Mouse (Mus musculus) CD4-positive helper T cell, adult 2 months (primary cell): ENCODE data around the gene Arap1.

Experiments used
- DNase-seq: peaks from one replicate; pipeline ENCODE4 v3.0.0-alpha.2; 2012; ENCODE audit warnings: low read depth, missing footprints, low spot score

Arap1 gene

DNA sequence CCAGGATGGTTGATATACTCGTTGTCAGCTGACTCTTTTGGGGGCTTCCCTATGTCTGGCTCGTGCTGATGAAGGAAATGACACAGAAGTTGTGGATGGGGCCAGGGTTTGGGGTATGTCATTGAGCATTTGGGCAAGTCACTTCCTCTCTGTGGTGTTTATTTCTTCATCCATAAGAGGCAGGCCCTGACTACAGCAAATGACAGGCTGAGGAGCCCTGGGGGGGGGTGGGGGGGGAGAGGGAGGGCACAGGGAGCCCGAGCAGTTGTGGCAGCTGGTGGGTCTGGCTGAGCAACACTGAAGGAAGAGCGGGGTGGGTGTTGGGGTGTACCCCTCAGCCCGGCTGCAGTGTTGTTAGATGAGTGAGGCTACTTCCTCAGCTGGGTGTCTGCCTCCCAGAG is 14.9 kb downstream of the Arap1 start:
- DNase-seq, result no peak

DNA sequence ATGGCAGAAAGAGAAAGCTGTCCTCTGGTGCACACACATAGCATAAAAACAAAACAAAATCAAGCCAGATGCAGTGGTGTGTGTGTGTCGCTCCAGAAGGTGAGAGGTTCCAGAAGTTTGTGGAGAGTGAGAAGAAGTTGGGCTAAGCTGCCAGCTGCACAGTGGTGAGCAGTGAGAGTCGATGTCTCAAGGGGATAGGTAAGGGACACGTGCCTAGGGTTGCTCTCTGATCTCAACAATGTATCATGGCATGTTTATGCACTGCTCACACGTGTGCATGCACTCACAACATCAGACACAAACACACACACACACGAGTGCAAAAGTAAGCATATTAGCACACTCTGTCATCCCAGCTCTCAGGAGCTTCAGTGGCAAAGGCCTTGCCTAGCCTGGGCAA is 16.0 kb downstream of the Arap1 start:
- no peak for DNase-seq

DNA sequence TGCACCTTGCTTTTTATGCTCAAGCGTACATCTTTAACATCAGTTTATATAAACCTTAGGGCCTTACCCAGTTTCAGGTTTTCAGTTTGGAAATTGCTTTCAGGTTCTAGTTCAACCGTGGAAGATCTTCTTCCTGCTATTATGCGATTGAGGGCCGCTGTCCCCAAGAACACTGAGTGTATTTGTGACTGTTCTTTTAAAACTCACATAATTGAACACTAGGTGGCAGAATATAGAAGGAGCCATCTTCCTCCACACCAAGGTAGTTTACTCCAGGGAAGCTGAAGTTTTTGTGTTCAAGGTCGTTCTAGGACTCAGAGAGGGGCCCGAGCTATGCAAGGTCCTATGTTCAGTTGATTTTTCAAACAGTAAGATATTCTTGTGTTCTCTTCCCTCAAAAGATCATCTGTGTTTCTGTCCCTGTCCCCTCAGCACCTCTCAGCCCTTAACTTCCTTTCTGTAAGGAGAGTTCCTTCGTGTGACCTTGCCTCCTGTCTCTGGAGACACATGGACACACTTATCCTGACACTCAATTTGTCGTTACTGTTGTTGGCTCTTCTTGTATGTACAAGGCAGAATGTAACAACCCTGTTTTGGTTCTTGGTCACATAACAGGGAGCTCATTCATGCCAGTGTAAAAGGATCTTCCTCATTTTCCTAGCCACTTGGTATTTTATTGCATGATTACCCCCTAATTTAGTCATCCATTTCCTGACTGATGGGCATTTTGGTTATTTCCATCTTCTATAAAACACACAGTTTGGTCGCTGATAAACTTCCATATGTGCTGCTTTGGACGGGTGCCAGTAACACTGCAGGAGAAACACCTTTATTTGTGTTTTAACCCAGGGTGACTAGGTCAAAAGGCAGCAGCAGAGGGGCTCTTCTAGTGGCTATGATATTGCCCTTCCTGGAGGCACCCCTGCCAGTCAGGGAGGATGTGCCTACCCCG is 20.3 kb downstream of the Arap1 start:
- no peak for DNase-seq

DNA sequence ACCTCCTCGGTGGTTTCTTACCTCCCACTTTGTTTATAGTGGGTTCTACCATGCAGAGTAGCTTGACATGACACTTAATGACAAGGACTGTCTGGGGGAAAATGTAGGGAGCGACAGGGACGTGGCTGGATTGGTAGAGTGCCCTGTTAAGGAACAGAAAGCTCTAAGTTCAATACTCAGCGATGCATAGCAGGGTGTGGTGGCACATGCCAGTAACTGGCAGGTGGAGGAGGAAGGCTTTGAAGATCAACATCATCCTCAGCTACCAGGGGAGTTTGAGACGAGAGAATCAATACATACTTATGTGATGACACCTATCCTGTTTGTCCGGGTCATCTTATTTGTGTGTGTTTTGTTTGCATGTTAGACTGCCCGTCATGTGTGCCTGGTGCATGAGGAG is 21.8 kb downstream of the Arap1 start:
- DNase-seq, result no peak

DNA sequence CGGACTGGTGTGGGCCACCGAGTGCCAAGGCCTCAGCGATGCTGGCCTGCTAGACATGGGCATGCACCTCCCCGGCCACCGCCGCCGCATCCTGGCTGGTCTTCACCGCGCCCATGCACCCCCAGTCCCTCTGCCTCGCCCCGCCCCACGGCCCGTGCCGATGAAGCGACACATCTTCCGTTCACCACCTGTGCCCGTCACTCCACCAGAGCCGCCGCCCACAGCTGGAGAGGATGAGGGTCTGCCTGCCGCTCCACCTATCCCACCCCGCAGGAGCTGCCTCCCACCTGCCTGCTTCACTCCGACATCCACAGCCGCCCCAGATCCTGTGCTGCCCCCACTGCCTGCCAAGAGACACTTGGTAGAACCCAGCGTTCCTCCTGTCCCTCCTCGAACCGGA is 25.2 kb downstream of the Arap1 start:
- no peak for DNase-seq

DNA sequence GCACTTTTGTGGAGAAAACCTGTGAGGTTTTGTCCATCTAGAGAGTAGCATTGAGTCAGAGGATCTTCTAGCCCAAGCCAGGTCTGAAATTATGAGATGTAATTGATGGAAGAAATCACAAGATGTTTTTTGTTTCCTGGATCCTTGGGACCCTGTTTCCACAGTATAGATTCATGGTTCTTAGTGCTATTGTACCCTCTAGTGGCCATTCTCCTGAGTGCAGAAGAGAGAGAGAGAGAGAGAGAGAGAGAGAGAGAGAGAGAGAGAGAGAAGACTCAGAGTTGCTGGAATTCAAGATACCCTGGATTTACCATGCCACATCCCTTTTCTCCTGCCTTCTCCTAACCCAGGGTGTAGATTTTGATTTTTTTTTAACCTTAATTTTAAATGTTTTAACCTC is 26.3 kb downstream of the Arap1 start:
- peak; percentile 75 for DNase-seq

DNA sequence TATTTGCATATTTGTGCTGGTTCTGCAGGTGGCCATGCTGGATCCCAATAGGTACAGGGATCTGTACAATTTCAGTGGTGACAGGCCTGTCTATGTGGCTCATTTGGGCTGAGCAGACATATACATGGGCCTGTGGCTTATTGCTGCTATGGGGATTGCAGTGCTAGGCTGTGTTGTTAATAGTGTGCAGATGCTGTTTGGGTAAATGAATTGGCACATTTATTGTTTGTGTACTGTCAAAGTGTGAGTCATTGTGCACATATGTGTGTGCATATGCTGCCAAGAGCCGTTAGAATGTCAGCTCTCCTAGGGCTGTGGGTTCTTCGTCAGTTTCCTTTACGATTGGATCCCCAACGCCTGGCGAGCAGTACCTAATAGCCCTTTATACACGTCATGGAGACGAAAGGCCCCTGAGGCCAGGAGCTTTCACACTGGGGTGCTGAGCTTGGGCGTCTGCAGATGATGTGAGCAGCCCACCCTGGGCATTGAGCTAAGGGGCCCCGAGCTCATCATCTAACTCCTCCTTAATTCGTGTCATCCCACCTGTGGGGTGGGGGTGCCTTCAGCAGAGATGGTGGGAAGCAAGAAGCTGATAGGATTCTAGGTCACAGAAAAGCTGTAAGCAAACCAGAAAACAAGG is 29.0 kb downstream of the Arap1 start:
- DNase-seq, result no peak

DNA sequence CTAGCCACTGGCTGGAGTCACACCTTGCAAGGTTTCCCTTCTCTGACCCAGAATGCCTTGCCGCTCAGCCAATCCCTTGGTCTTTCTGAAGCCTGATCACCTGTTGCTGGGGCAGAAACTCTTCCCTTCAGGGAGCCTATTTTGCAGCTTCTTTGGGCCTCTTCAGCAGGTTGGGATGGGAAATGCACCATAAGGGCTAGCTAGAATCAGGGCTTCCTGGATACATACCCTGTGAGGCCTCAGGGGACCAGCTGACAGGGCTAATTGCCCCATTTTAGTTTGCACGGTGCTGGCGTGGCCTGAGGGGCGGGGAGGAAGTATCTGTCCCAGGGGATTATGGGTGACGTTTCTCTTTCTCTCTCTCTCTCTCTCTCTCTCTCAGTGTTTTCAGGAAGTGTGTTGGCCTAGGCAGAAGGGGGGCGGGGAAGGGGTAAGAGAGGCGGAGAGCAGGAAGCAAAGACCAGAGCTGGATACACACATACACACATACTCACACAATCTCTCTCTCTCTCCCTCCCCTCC is 29.9 kb downstream of the Arap1 start:
- peak; percentile 90 for DNase-seq

DNA sequence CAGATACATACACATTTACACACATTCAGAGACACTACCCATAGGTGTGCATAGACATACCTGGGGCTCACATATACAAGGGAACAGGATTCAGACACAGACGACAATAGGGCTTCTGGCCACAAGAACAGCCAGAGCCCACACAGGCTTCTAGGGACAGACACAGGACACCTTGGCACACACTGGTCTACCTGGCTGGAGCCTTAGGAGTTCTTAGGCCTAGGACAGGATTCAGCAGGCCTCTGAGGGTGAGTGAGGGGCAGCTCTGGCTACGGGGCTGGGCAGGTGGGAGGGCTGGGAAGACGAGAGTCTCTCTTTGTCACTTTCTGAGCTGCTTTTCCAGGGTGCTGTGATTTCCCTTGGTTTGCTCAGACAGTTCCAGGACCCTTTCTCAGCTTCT is 30.4 kb downstream of the Arap1 start:
- no peak for DNase-seq

DNA sequence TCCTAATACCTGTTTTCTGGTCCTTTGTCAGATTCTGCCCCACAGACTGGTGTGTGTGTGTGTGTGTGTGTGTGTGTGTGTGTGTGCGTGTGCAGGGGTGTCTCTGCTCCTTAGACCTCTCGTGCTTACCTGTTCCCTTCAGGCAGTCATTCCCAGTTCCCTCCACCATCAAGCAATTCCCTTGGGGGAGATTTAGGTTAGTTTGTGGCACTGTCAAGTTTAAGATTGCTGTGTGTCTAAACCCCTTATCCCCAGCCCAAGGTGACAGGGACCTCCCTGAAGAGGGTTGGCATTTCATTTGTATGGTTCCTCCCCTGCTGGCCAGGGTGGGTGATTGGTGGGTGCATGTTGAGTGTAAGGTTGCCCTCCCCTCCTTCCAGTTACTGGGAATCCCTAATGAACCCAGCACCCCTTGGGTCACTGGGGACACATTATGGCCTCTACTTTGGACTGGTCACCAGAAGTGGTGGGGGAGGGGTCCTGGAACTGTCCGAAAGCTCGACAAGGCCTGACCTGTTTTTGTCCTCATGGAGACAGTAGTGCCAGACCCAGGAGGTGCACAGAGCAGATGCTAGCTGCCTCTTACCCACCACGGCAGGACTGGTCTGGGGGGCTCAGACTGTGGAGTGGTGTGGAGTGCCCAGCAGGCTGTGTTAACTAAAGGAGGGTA is 31.1 kb downstream of the Arap1 start:
- peak; percentile 17 for DNase-seq

DNA sequence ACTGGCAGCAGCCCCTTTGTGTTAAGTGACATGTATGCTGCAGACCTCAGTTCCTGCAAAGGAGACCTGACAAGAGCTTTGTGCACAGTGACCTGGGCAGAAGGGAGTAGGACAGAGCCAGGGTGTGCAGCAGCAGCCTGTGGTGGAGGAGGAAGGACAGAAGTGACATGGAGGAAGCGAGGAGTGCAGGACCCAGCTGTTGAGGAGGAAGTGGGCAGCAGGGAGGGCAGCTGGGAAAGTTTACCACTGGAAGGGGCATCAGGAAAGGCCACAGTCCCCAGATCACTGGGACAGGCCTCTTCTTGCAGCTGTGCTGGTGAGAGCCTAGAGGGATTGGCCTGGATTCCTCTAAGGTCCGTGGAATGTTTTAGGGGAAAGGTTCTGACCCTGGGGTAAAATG is 31.9 kb downstream of the Arap1 start:
- DNase-seq, result no peak

DNA sequence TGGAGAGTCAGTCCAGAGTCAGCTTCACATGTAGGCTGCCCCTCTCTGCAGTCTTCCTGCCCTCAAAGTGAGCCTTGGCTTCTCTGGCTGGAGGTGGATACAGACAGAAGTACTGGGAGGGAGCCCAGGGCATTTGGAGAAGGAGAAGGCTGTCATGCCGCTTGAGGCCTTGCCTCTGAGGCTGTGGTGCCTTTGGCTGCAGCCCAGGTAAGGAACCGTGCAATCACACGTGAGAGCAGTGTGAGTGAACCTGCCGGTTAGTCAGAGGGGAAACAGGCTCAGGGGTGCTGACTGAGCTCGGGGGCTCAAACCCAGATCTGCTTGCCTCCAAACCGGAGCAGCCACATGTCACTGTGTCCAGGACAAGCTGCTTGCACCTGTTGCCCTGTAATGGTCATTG is 33.6 kb downstream of the Arap1 start:
- no peak for DNase-seq

DNA sequence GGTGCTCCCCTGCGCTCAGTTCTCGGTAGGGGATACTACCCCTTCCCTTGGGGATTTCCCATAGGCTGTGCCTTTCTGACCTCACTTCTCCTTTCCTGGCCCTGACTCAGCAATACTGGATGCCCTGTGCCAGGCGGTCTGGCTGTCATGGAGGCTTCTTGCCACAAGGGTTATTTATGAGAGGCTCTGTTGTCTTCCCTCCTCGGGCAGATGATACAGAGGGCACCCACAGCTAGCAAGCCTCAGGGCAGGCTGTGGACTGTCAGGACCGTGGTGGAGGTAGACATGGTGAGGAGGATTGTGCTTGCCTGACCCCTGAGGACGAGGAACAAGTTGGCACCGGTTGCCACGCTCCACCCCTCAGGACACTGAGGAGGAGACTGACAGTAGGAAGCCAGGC is 34.5 kb downstream of the Arap1 start:
- DNase-seq, result no peak

DNA sequence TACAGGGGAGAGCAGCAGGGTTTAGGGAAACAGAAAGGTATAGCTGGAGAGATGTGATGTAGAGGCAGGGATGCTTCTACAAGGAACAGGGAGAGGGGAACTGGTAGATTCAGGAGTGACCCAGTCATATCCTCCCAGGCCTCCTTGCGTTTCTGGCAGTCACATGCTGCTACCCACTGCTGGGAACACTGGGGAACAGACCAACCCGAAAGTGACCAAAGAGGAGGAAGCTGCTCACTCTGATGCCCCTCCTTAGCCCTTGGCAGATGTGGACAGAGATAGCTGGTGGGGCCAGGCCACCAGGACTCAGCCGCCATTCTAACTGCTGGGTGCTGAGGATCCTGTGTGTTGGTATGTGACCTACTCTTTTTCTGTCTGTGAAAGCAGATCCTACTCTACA is 35.9 kb downstream of the Arap1 start:
- DNase-seq, result no peak

DNA sequence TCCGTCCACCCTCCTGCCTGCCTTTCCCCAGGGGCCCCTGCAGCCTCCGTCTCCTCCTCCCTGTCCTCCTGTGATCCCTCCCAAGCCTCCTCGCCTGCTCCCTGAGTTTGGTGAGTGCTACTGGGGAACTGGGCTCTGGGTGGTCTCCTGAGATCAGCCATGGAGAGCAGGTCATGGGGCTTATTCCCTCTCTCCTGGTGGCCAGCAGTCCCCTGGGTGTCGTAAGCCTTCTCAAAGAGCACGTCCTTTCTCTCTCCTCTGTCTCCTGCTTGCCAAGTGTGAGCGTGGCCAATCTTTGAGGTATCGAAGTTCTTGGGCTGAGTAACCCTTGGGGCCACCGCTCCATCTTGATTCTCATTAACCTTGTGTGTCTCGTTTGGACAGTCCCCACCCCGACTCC is 37.1 kb downstream of the Arap1 start:
- no peak for DNase-seq

DNA sequence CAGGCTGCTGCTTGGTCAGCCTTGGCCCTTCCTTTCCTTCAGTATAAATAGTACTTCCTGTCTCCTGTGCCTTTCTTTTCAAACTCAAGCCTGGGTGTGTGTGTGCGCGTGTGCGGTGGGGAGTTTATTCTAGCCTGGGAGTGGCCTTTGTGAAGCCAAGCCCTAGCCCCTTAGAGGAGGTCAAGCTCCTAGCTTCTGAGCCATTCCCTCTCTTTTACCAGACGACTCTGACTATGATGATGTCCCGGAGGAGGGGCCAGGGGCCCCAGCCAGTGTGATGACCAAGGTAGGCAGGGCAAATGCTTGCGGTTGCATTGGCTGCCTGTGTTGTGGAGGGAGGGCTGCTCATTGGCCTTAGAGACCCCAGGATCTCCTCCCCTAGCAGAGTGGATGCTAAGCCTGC is 37.5 kb downstream of the Arap1 start:
- no peak for DNase-seq

DNA sequence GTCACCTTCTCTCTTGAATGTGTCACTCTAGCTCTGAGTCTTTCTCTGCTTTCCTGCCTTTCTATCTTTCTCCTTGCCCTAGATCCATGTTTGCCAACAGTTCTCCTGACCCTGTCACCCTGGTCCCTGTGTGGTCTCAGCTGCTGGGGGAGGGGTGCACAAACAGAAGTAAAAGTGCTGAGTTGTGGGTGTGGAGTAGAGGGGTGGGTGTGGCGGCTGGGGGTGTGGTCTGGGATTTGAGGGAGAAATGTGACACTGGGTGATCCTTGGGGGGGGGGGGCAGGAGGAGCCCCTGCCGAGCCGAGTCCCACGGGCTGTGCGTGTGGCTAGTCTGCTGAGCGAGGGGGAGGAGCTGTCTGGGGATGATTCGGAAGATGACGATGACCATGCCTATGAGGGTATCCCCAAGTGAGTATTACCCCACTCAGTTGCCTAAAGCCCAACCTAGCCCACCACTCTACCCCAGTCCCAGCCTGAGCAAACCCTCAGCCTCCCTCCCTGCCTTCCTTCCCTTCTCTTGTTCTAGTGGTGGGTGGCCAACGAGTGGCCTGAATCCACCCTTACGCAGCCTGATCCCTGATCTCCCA is 38.1 kb downstream of the Arap1 start:
- DNase-seq, result no peak

DNA sequence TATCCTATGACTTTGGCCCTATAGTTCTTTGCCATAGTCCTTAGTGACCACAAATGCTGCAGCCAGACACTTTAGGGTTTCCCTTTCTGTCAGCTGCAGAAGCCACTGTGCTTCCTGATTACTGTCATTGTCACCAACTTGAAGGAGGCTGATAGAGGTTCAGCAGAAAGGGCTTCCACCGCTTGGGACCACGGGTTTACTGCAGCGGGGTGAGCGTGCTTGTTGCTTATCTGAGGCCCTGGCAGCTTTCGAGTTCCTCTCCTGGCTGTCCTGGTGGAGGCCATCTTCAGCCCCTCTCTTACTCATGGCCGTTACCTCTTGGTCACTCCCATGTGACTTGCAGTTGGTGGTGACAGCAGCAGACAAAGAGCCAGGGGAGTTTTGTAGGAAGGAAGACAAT is 41.4 kb downstream of the Arap1 start:
- no peak for DNase-seq

DNA sequence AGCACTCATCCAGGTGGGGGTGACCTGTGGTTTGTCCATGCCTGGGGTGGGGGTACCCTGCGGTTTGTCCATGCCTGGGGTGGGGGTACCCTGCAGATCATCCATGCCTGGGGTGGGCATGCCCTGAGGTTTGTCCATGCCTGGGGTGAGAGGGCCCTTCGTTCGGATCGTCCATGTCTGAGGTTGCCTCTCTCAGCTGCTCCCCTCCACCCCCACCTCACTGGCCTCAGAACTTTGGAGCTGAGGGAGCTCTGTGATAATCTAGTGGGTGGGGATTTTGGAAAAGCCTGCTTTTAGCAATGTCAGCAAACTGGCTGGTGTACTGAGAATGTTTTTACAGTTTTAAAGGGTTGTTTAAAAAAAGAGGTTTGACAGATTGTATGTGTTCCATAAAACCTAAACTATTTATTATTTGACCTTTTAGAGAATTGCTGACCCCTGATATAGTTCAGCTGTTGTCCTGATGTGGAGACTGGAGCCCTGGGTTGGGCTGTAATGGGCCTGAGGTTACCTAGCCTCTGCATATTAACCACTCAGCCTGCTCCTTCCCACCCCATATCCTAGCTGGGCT is 44.1 kb downstream of the Arap1 start:
- DNase-seq, result no peak

DNA sequence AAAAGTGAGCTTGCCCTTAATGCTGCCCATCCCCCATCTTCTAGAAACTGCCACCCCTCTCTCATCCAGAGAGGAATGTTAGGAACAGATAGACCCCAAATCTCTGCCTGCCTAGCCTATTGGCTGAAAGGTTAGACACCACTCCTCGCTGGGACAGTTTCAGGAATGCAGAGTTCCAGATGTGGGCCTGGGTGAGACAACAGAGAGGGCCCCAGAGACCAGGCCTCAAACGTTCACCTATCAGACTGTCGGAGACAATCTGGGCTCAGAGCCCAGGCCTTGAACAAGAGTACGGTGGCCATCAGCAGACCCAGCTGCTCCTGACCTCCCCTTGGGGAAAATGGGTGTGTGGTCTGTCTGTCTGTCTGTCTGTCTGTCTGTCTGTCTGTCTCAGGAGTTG is 45.1 kb downstream of the Arap1 start:
- DNase-seq, result no peak

DNA sequence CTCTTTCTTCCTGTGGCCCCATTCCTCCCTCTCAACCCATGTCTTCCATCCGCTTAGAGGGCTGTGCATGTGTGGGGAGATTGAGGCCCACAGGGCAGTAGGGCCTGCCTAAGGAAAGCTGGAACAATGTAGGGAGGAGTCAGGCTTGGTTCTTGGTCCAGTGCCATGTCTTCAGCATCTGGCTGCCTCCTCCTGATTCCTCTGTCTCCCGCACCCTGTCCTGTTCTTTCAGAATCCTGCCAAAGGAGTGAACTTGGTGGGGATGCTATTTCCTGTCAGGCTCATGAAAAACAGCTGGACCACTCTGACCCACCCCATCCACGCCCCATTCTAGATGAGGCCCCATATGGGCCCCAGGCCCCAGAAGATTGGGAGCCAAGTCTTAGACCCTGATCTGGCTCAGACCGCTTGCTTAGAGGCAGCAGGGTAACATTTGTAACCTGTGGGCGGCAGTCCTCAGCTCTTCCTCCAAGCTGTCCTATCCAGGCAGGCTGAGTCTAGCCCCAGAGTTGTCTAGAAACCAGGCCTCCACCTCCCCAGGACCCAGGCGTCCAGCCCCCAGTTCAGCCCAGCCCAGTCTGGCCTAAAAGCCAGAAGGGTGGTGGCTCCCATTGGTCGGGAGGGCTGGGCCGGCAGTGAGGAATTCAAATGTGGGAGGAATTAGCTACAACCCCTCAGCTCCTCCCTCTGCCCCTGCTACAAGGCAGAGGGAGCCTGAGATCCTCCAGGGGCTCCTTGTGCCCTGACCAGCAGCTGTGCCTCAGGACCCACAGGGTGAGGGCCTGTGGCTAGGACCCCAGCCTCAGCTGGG is 46.0 kb downstream of the Arap1 start:
- DNase-seq, result no peak
